Mouse (Mus musculus): ENCODE measurements around the gene Sardh.

Sardh gene

DNA sequence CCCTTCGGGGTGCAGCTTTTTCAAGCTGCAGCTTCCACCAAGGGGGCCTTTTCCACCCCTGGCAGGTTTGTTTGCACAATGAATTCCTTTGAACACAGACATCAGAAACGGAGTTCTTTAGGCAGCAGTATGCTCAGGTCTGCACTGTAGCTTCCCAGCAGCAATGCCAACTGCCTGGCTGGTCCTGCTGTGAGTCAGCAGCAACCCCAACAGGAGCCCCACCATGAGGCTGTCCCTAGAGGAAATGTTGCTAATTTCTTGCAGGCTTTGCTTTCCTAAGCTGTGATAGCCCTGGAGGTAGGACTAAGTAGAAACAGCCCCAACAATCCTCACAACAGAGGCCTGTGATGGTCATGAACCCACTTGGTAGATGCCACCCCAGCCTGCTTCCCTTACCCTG is 81.1 kb downstream of the Sardh start:
- no peak for DNase-seq (ENCODE audit: low spot score)

GRCm38 (mm10) chr2:27166074-27166473 is 82.1 kb downstream of the Sardh start:
- no peak for DNase-seq (ENCODE audit: low spot score)

DNA sequence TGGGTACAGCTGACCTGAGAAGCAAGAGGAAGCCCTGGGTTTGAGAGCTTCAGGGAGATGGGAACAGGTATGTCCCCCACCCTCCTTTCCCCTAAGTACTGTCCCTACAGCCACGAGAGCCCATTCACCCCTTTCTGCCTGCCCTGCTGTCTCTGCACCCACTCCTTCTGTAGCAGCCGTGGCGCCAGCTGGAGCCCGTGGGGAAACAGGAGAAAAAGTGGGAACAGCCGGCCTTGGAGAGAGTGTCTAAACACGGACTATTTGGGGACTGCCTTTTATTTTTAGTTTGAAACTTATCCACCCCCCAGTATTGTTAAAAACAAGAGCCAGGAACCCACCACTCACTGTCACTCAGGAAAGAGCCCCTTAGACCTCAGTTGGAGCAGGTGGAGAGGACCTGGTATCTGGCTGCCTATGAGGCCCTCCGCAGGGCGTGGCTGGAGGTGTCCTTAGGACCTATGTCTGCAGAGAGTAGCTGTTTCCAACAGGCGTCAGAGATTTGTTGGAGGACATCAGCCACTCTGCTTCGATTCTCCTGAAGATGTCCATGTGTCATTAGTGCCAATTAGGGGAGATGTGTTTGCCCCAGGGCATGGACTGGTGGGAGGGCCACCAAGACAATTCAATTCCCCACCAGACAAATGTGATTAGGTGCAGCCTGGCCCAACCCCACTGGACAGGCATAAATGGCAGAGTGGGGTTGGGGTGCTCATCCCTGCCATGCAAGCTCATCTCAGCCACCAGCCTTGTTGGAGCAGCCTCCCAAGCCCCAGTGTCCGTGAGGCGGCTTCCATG is 83.1 kb downstream of the Sardh start, which contains the start of gene Dbh:
Gene Dbh (plus strand): TSS at position 438 of the 795 bp plus-strand sequence.
- DNase-seq (ENCODE audit: low spot score) = no peak

- DNase-seq (ENCODE audit: low spot score) = no peak
Observed at GRCm38 (mm10) chr2:27163851-27164250, 84.3 kb downstream of the Sardh start.

DNA sequence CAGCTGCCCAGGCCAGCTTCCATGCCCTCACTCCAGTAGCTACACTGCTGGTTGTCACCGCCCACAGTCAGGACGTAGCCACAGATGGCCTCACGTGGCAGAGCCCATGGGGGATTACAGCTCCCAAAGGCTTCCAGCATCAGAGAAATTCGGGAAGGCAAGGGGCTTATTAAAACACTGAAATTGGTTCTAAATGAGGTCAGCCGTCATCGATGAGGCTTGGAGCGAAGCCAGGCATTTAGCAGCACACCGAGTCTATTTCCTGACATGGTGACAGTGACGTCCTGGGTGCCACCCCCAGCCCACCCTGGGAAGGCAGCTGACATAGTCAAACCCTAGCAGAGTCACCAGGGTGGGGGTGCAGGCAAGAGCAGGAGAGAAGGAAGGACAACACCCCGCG is 85.5 kb downstream of the Sardh start:
- DNase-seq (ENCODE audit: low spot score) = no peak

GRCm38 (mm10) chr2:27161526-27161925 is 86.6 kb downstream of the Sardh start:
- no peak for DNase-seq (ENCODE audit: low spot score)

GRCm38 (mm10) chr2:27156596-27156995 is 91.5 kb downstream of the Sardh start:
- DNase-seq (ENCODE audit: low spot score) = no peak

- DNase-seq (ENCODE audit: low spot score) = no peak
Observed at GRCm38 (mm10) chr2:27154466-27155185, 93.5 kb downstream of the Sardh start.

DNA sequence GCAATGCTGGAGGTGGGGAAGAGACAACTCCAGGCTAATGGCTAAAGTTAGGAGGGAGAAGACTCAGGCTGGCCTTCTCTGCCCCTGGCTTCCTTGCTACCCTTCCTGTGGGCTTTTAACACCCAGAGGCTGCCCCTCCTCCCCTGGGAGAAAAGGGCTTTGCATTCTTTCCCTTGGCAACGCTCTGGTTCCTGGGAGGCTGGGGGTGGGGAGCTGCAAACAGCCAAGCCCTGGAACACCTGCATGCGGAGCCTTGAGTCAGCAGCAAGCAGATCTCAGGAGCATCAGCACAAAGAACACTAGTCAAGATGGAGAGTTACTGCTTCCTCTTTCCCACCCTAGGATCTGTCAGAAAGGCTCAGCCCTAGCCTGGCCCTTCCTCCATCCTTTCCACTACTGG is 98.7 kb downstream of the Sardh start:
- no peak for DNase-seq (ENCODE audit: low spot score)

- no peak for DNase-seq (ENCODE audit: low spot score)
Observed at GRCm38 (mm10) chr2:27146840-27147239, 101.3 kb downstream of the Sardh start.

GRCm38 (mm10) chr2:27144957-27145356 is 103.2 kb downstream of the Sardh start:
- DNase-seq (ENCODE audit: low spot score) = no peak

- no peak for DNase-seq (ENCODE audit: low spot score)
Observed at GRCm38 (mm10) chr2:27141950-27142693, 106.0 kb downstream of the Sardh start, which contains the start of gene Fam163b. Gene Fam163b (minus strand): TSS chr2:27142491.

Measured in urinary bladder, postnatal 25 days (tissue).